Mouse (Mus musculus) midbrain, embryonic 13.5 days (tissue): ENCODE data around the gene Klhl40. TPM values are rescaled to one million over a fixed set of nuclear protein-coding genes. Genes with fewer than 3 reads are reported as not detected.

Experiments
- ATAC-seq: fragments of 200-750 bp; cut with Nextera tagmentation; 2 replicates; pipeline ENCODE4 v1.8.0; 2017; ENCODE audit warnings: mild to moderate bottlenecking, moderate TSS enrichment, moderate library complexity
- H3K27ac ChIP-seq: fragments of 300-500 bp; sonication (generic); 2 replicates; pipeline ENCODE4 v1.5.1; 2015; ENCODE audit warnings: inconsistent platforms, mild to moderate bottlenecking, moderate library complexity
- H3K27me3 ChIP-seq: fragments of 300-500 bp; sonication (generic); 2 replicates; pipeline ENCODE4 v1.6.1; 2015; ENCODE audit warnings: mild to moderate bottlenecking, inconsistent platforms
- H3K36me3 ChIP-seq: fragments of 300-500 bp; sonication (generic); 2 replicates; pipeline ENCODE4 v1.6.1; 2015; ENCODE audit warnings: mild to moderate bottlenecking, inconsistent platforms
- H3K4me1 ChIP-seq: fragments of 300-500 bp; sonication (generic); replicated peaks from 2 replicates; pipeline ENCODE4 v1.6.1; 2015; ENCODE audit warnings: inconsistent platforms
- H3K4me2 ChIP-seq: fragments of 300-500 bp; sonication (generic); replicated peaks from 2 replicates; pipeline ENCODE4 v1.6.1; 2015; ENCODE audit warnings: moderate library complexity, mild to moderate bottlenecking, inconsistent platforms
- H3K4me3 ChIP-seq: fragments of 300-500 bp; sonication (generic); replicated peaks from 2 replicates; pipeline ENCODE4 v1.5.1; 2015; ENCODE audit warnings: mild to moderate bottlenecking, inconsistent platforms
- H3K9ac ChIP-seq: fragments of 300-500 bp; sonication (generic); replicated peaks from 2 replicates; pipeline ENCODE4 v1.6.1; 2015; ENCODE audit warnings: mild to moderate bottlenecking, inconsistent platforms
- H3K9me3 ChIP-seq: fragments of 300-500 bp; sonication (generic); 2 replicates; pipeline ENCODE4 v1.6.1; 2016; ENCODE audit warnings: mild to moderate bottlenecking, inconsistent platforms
- WGBS: fragments of 180-500 bp; shearing (Covaris S2); methylation state at CpG from one replicate; pipeline ENCODE4 v1.1.7; 2015; 5-methylcytosine and 5-hydroxymethylcytosine counted together
- polyA plus RNA-seq: library from polyadenylated mRNA; unstranded; fragments of >200 nt; fragmentation: Nextera tagmentation; extraction: Ambion mirVana; gene quantifications from 2 replicates; pipeline ENCODE4 v1.2.1, GENCODE M21; 2015

Gene Klhl40
- 0.43 and 0.69 TPM in 2 replicates for polyA plus RNA-seq

DNA sequence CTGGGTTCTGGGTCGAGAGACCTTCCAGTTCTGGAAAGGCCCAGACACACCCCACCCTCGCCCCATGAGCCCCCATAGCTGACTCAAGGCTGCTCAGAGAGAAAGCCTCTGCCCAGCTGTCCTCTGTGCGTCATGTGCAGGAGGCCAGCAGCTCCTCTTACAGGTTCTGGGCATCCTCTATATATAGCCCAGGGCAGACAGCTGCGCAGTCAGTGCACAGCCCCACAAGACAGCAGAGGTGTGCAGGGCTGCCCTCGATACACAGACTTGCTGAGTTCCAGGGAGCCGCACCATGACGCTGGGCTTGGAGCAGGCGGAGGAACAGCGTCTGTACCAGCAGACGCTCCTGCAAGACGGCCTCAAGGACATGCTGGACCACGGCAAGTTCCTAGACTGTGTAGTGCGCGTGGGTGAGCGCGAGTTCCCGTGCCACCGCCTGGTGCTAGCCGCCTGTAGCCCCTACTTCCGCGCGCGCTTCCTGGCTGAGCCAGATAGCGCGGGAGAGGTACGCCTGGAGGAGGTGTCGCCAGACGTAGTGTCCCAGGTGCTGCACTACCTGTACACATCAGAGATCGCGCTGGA lies at the start of gene Klhl40:
Klhl40 (plus strand) TSS at position 124 of the 582 bp plus-strand sequence.
- peak within 1 kb of the TSS; percentile 48; the same call in 1 of the 2 replicates for H3K9ac ChIP-seq
- H3K36me3 ChIP-seq = no peaks in the 10 kb centered on the region
- peaks cover 44% of the 10 kb centered on the region for H3K27me3 ChIP-seq
- H3K9me3 ChIP-seq = no peaks in the 10 kb centered on the region
- peaks cover 12% of the 10 kb centered on the region for H3K4me1 ChIP-seq
- H3K27ac ChIP-seq = no peak within 1 kb of the TSS
- peak; percentile 72 for ATAC-seq
- WGBS = 19% methylated on average over 30 of the region's 30 CpGs
- H3K4me3 ChIP-seq = peak within 1 kb of the TSS; percentile 36
- peak within 1 kb of the TSS; percentile 60 for H3K4me2 ChIP-seq

DNA sequence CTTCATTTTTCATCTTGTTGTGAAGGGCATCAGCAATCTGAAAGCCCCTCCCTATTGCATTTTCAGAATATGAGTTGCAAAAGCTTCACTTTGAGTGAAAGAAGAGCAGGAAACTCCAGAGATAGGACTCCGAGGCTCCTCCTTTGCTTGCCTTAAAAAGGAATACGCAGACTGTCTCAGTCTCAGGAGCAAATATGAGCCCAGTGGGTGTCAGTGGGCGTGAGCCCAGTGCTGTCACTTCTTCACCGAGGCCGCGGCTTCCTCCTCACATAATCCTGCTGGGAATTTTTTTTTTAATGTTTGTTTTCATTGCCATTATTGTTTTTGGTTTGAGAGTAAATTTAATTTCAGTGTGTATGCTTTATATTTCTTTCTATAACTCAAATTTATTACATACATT lies 36.9 kb upstream of the Klhl40 start:
- Histone ChIP-seq H3K36me3 (peaks cover 57% of the 10 kb centered on the region), H3K4me3 (no peak overlapping the region), H3K27ac (no peak overlapping the region), H3K4me1 (no peaks in the 10 kb centered on the region), H3K27me3 (no peaks in the 10 kb centered on the region), H3K4me2 (no peak overlapping the region), H3K9ac (no peak overlapping the region), H3K9me3 (no peaks in the 10 kb centered on the region)
- WGBS = 88% methylated on average over 6 of the region's 6 CpGs
- no peak for ATAC-seq

DNA sequence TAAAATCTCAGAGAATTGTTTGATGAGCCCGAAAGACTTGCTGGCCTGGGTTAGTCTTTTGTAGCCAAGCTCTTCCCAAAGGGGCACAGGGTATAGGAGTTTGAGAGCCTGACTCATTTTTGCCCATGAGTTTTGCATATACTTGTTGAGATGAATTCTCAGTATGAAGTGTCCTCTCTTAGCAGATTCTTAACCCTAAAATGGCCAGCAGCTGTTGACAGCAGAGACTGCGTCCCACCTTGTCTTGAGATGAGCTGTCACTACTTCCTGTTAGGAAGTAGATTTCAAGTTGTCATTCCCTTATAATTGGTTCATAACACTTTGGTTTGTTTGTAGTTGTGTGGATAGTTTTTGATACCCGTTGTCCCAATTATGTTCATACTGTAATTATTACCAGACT lies 36.2 kb upstream of the Klhl40 start:
- Histone ChIP-seq H3K27ac (no peak overlapping the region), H3K4me2 (no peak overlapping the region), H3K27me3 (no peaks in the 10 kb centered on the region), H3K36me3 (peaks cover 62% of the 10 kb centered on the region), H3K9me3 (no peaks in the 10 kb centered on the region), H3K4me3 (no peak overlapping the region), H3K9ac (no peak overlapping the region), H3K4me1 (no peaks in the 10 kb centered on the region)
- 94% methylated on average over 3 of the region's 3 CpGs for WGBS
- no peak for ATAC-seq

DNA sequence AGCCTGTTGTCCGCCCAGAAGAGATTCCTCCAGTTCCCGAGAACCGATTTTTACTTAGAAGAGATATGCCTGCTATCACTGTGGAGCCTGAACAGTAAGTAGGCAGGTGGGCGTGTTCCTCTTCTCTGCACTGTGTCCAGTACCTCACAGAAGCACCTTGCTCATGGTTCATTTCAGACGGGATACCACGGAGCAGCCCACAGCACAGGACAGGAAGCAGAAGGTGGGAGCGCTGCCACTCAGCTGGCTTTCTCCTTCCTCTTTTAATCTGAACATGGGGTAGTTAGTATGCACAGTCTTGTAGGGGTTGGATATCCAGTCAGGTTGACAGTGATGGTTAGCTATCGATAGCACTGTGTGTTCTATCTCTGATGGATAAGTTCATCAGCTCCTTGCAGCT lies 33.4 kb upstream of the Klhl40 start:
- no peaks in the 10 kb centered on the region for H3K4me1 ChIP-seq
- no peak overlapping the region for H3K4me3 ChIP-seq
- no peak overlapping the region for H3K9ac ChIP-seq
- H3K36me3 ChIP-seq = peaks cover 86% of the 10 kb centered on the region
- no peak overlapping the region for H3K4me2 ChIP-seq
- ATAC-seq = no peak
- H3K9me3 ChIP-seq = no peaks in the 10 kb centered on the region
- H3K27ac ChIP-seq = no peak overlapping the region
- WGBS = 92% methylated on average over 8 of the region's 8 CpGs
- H3K27me3 ChIP-seq = no peaks in the 10 kb centered on the region

DNA sequence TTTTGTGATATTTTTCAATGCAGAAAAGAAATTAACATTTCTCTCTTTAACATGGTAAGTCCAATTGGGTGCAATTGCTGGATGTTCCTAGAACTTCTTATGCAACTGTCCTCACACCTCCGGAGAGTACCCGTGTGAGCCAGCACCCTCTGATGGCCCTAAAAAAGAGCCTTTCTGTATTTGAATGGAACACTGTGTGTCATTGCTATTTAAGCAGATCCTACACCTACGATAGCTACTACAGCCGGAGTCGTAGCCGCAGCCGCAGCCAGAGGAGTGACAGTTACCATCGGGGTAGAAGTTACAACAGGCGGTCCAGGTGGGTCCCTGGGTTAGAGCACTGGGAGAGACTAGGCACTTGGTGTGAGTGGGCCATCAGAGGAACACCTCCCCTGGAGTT lies 24.6 kb upstream of the Klhl40 start:
- H3K36me3 ChIP-seq = peaks cover 89% of the 10 kb centered on the region
- H3K9ac ChIP-seq = no peak overlapping the region
- H3K9me3 ChIP-seq = no peaks in the 10 kb centered on the region
- no peak overlapping the region for H3K4me2 ChIP-seq
- ATAC-seq = no peak
- no peak overlapping the region for H3K27ac ChIP-seq
- no peak overlapping the region for H3K4me3 ChIP-seq
- WGBS = 96% methylated on average over 9 of the region's 9 CpGs
- peaks cover 5% of the 10 kb centered on the region for H3K4me1 ChIP-seq
- H3K27me3 ChIP-seq = no peaks in the 10 kb centered on the region

DNA sequence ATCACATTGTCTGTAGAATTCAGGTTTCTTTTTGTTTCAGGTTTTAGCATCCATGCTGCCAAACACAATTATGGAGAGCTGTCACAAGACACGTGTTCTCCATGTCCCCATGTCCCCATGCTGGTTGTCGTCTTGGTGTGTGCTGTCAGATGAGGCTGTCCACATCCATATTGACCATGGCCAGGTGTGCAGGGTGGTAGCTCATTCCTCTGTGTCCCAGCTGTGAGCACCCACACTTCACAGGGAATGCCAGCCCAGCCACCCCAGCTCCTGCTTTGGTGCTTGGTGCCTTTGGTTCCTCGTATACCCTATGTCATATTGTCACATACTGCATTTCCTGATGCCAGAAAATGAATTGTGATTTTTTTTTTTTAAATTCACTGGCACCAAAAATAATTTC lies 22.8 kb upstream of the Klhl40 start:
- H3K4me3 ChIP-seq = no peak overlapping the region
- 89% methylated on average over 3 of the region's 3 CpGs for WGBS
- H3K9me3 ChIP-seq = no peaks in the 10 kb centered on the region
- no peaks in the 10 kb centered on the region for H3K27me3 ChIP-seq
- no peak overlapping the region for H3K9ac ChIP-seq
- H3K4me2 ChIP-seq = no peak overlapping the region
- peaks cover 19% of the 10 kb centered on the region for H3K4me1 ChIP-seq
- peaks cover 73% of the 10 kb centered on the region for H3K36me3 ChIP-seq
- no peak for ATAC-seq
- H3K27ac ChIP-seq = no peak overlapping the region

DNA sequence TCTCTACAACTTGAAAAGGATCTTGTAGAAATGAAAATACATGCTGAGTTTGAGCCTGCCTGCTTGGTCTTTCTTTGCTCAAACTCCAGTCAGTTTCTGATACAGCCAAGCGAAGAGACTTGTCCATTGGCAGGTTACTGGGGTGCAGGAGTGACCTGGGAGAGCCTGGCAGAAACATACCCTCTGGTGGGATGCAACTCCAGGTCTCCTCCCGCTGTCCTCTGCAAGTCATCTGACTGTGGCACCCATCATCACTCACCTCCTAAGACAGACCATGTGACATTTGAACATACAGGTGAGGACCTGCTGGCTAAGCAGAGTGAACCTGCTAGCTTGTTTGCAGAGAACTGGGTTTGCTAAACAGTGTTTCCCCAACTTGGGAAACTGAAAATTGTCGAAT lies 20.6 kb upstream of the Klhl40 start:
- Histone ChIP-seq H3K9ac (no peak overlapping the region), H3K36me3 (peaks cover 52% of the 10 kb centered on the region), H3K9me3 (no peaks in the 10 kb centered on the region), H3K4me2 (no peak overlapping the region), H3K27me3 (no peaks in the 10 kb centered on the region), H3K4me1 (peaks cover 33% of the 10 kb centered on the region), H3K4me3 (no peak overlapping the region), H3K27ac (no peak overlapping the region)
- 91% methylated on average over 3 of the region's 3 CpGs for whole genome bisulfite sequencing
- no peak for ATAC-seq

DNA sequence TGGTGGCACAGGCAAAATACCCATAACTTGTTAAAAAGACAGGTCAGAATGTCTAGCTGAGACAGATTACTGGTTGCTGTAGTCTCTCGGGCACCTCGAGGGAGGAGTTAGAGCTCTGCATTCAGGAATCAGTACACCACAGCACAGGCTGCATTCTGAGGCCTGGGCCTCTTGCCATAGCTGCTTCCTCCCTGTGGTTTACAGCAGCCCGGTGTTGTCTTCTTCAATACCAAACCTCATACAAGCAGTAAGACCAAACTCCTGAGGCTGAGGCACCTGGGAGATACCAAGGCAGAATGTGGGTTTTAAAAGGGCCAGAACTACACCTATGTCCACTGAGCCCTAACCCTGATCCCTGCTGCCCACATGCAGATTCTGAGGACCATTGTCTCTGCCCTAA lies 20.0 kb upstream of the Klhl40 start:
- H3K36me3 ChIP-seq = peaks cover 48% of the 10 kb centered on the region

DNA sequence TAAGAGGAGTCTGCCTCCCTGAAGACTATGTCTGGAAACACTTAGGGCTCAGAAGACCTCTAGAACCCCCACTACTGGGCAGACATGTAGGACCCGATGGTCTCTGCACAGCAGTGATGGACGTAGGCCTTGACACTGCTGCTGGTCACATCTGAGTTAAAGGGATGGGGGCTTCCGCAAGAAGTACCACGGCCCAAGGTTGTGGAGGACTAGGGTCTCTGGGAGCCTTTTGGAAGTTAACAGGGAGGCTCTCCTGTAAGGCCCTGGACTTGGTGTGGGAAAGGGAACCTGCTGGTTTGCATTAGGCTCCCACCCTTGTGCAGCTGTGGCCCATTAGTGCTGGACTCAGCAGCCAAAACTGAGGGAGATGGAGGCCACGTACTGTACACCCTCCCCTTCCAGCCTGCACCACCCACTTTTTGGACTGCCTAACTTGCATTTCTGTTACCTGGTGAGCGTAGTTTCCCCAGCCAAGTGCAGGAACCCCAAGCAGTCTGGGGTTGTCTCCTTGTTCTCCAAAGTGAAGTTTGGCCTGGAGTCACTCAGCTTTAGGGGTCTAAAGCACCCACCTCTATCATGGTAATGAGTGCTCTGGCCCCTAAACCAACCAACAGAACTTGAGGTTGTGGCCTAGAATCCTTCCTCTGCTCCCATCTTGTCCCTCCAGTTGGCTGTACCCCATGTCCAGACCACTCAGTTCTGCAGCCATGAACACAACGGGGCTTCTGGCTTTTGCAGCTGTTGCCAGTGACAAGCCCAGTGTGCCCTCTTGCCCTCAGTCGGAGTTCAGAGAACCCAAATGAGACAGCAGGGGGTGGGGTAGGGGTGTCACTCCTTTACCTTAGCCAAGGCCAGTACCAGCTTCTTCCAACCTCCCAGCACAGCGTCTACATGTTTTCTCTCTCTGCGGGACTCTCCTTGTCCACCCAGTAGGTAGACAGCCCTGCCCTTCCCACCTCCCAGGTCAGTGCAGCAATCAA lies 19.3 kb upstream of the Klhl40 start:
- 57% methylated on average over 10 of the region's 10 CpGs for WGBS
- peak overlapping the region; percentile 81 for H3K27ac ChIP-seq
- peaks cover 50% of the 10 kb centered on the region for H3K36me3 ChIP-seq
- H3K4me3 ChIP-seq = peak overlapping the region; percentile 80
- no peaks in the 10 kb centered on the region for H3K9me3 ChIP-seq
- no peaks in the 10 kb centered on the region for H3K27me3 ChIP-seq
- ATAC-seq = no peak
- peak overlapping the region; percentile 93 for H3K9ac ChIP-seq
- peak overlapping the region; percentile 96 for H3K4me2 ChIP-seq
- H3K4me1 ChIP-seq = peaks cover 37% of the 10 kb centered on the region

More for the DNA sequence above, 20.0 kb upstream of the Klhl40 start:
- no peak overlapping the region for H3K4me3 ChIP-seq
- WGBS = 75% methylated on average over 3 of the region's 3 CpGs
- no peak overlapping the region for H3K27ac ChIP-seq
- H3K27me3 ChIP-seq = no peaks in the 10 kb centered on the region
- H3K9me3 ChIP-seq = no peaks in the 10 kb centered on the region
- H3K9ac ChIP-seq = no peak overlapping the region
- ATAC-seq = no peak
- no peak overlapping the region for H3K4me2 ChIP-seq
- H3K4me1 ChIP-seq = peaks cover 37% of the 10 kb centered on the region

DNA sequence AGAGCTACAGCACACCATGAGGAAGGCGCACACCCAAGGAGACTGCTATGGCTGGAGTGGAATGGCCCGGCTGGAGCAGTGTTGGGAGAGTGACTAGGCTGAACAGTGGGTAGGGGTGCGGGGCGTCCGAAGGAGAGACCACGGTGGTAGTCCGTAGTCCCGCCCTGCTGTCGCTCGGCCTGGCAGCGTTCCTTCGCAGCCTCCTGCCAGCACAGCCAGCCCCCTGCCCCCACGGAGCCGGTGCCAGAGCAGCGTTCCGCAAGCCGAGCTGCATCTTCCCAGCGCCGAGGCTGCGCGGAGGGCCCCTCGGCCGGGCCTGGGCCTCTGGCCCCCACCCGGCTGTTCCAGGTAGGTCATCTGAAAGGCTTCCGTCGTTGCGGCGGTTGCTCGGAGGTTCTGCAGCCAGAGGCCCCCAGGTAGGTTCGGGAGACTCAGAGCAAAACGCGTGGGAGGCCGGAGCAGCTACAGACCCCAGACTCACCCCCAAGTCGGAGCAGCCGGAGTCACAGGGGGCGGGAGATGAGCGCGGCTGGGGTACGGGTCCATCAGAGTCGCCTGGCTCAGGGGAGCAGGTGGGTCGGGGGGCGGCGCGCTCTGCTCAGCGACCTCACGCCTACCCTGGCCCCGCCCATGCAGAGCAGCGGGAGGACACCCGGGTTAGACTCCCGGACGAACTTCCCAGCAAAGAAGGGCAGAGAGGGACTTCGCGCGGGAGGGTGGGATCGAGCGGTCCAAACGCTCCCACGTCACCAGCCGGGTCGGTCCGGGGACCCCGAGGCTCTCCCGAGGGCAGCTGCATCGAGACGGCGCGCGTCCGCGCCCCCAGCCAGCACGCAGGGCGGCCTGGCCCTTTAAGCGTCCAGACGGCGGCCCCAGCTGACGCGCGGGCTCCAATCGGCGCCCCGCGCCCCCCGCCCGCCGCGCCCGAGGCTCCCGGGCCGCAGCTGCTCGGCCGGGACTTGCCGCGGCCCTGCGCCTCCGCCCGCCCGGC lies 18.0 kb upstream of the Klhl40 start, which contains the start of gene Zfp651:
Zfp651 (plus strand) TSS at position 240 of the 991 bp plus-strand sequence.
- H3K36me3 ChIP-seq = peaks cover 51% of the 10 kb centered on the region
- peak within 1 kb of the TSS; percentile 96 for H3K4me2 ChIP-seq
- H3K4me3 ChIP-seq = peak within 1 kb of the TSS; percentile 80
- peak within 1 kb of the TSS; percentile 81 for H3K27ac ChIP-seq
- under 1% methylated on average over 87 of the region's 97 CpGs for WGBS
- H3K4me1 ChIP-seq = peaks cover 37% of the 10 kb centered on the region
- peak; percentile 78 for ATAC-seq
- no peaks in the 10 kb centered on the region for H3K9me3 ChIP-seq
- no peaks in the 10 kb centered on the region for H3K27me3 ChIP-seq
- H3K9ac ChIP-seq = peak within 1 kb of the TSS; percentile 93

DNA sequence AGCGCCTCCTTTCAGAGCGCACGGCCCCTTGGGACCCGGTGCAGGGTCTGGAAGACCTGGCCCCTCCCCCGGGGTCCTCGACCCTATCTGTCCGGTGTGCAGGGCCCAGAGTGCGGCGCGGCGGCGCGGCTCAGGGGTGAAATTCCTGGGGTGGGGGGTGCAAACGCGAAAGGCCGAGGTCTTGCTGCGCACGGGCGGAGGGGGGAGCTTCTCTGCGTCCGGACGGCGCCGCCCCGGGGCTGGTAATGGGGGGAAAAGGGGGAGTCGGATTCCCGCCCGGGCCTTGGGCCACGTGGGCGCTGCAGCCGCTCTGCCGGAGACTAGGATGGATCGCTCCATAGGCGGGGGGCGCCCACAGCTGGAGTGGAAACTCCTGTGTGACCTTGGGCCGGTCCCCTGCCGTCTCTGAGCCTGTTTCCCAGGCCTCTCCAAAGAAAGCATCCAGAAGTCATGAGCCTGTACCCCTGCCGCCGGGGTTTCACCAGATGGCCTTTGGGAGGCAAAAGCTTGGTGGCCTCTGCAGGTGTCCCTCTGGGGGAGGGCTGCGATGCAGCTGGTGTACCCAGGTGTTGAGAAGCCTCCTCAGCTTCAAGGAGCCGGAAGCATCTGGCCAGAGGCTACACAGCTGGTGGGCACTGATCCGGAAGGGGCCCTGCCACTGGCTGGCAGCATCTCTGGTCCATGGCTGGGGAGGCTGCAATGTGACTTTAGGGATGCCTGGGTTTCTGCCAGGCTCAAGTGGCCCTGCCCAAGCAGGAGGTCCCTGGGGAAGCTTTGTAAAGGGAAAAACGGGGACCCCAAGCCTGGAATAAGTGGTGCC lies 16.9 kb upstream of the Klhl40 start:
- Histone ChIP-seq H3K9me3 (no peaks in the 10 kb centered on the region), H3K9ac (peak overlapping the region; percentile 93), H3K36me3 (peaks cover 51% of the 10 kb centered on the region), H3K27me3 (no peaks in the 10 kb centered on the region), H3K4me2 (peak overlapping the region; percentile 96), H3K4me1 (peaks cover 37% of the 10 kb centered on the region), H3K27ac (peak overlapping the region; percentile 81), H3K4me3 (peak overlapping the region; percentile 80)
- ATAC-seq = peak; percentile 22
- 1% methylated on average over 43 of the region's 43 CpGs for WGBS
